Comparison of ENCODE assay signal across 8 mouse cellular contexts in the genomic region with DNA sequence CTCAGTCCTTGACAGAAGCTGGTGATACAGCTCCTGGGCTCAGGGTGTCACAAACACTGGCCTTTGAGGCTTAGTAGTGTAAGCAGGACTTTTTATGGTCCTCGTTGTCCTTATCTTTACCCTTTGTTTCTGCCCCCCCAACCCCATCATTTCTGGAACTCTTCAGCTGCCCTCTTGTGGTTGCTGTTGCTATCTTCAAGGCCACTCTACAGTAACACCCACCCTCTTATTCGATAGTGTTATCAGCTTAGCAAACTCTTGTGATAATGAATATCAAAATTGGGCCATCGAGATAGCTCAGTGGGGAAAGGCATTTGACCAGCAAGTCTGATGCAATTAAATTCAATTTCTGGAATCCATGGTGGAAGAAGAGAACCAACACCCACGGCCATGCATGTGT. TPM values are rescaled to one million over a fixed set of nuclear protein-coding genes. Genes with fewer than 3 reads are reported as not detected.
DNase-seq lines count a peak whose midpoint lies in the region; ATAC-seq and TF ChIP-seq lines count a peak whose summit lies in the region.
"Had no signal": no experiment of that assay in that cellular context is flagged by ENCODE, and none has a peak within 500 bp of the region (broad histone marks: within the 10 kb centered on the region; RNA-seq: fewer than 3 reads in every experiment).

No protein-coding gene starts in this region.

- H3K27ac ChIP-seq in kidney, postnatal 0 days, result peak overlapping the region; percentile 75; the same call in 1 of the 2 replicates
- H3K27ac ChIP-seq in lung, postnatal 0 days (ENCODE audit: low read length), result no peak overlapping the region

- peaks cover 11% of the 10 kb centered on the region; the same call in 1 of the 2 replicates for H3K4me1 ChIP-seq in kidney, postnatal 0 days (replicated peaks; ENCODE audit: insufficient read depth, low read length)
- no peaks in the 10 kb centered on the region for H3K4me1 ChIP-seq in lung, postnatal 0 days (ENCODE audit: insufficient read depth, low read depth, low read length)

- peak; percentile 31 for DNase-seq in kidney, postnatal 0 days (ENCODE audit: low spot score)
- DNase-seq in kidney, adult 9 months, result no peak
- DNase-seq in adipocyte (ENCODE audit: low spot score), result peak; percentile 50
- peak; percentile 45 to 60 for DNase-seq in cerebellum, postnatal 36 days
- peak; percentile 27 for DNase-seq in lung, postnatal 0 days (ENCODE audit: low spot score)
- no peak for DNase-seq in right cerebral cortex, postnatal 14 days
- DNase-seq in spleen, postnatal 36 days (ENCODE audit: low spot score in 2 of 2), result no peak
- DNase-seq: gastrocnemius, postnatal 10 days had no signal

- no peaks in the 10 kb centered on the region for H3K36me3 ChIP-seq in kidney, postnatal 0 days (ENCODE audit: insufficient read depth, low read length)
- no peaks in the 10 kb centered on the region for H3K36me3 ChIP-seq in lung, postnatal 0 days (ENCODE audit: insufficient read depth, low read length)

- 67% methylated on average over 4 of the region's 4 CpGs for WGBS in kidney, postnatal 0 days
- WGBS in lung, postnatal 0 days, result 40% methylated on average over 4 of the region's 4 CpGs

- no peak overlapping the region for H3K9ac ChIP-seq in kidney, postnatal 0 days (ENCODE audit: low read depth, low read length)
- no peak overlapping the region for H3K9ac ChIP-seq in lung, postnatal 0 days (replicated peaks; ENCODE audit: low read depth)

- H3K27me3 ChIP-seq in kidney, postnatal 0 days (ENCODE audit: insufficient read depth, low read length), result no peaks in the 10 kb centered on the region
- H3K27me3 ChIP-seq in lung, postnatal 0 days (replicated peaks; ENCODE audit: insufficient read depth, low read length), result no peaks in the 10 kb centered on the region

- H3K4me3 ChIP-seq in kidney, postnatal 0 days (replicated peaks; ENCODE audit: low read depth, low read length), result no peak overlapping the region
- H3K4me3 ChIP-seq in lung, postnatal 0 days (ENCODE audit: low read depth, low read length), result no peak overlapping the region

- TF ChIP-seq CTCF in kidney, postnatal 0 days (IDR thresholded peaks at IDR 0.05; ENCODE audit: low read depth), result peak; percentile 61
- TF ChIP-seq CTCF in lung, postnatal 0 days (IDR thresholded peaks at IDR 0.05), result peak; percentile 66

- TF ChIP-seq EP300 in lung, postnatal 0 days (IDR thresholded peaks at IDR 0.05), result no peak

- H3K9me3 ChIP-seq in kidney, postnatal 0 days (replicated peaks; ENCODE audit: low read length), result no peaks in the 10 kb centered on the region
- H3K9me3 ChIP-seq in lung, postnatal 0 days (ENCODE audit: low read length), result no peaks in the 10 kb centered on the region

- no peak overlapping the region for H3K4me2 ChIP-seq in kidney, postnatal 0 days (ENCODE audit: low read length)
- no peak overlapping the region for H3K4me2 ChIP-seq in lung, postnatal 0 days (replicated peaks; ENCODE audit: low read depth, low read length)

- ATAC-seq in kidney, postnatal 0 days (replicated peaks; ENCODE audit: low FRiP score, low read depth), result no peak
- ATAC-seq in lung, postnatal 0 days, result no peak

RNA-seq across cellular contexts. Expression of gene Fam178b, which starts 18.5 kb away (rescaled TPM):
- 1.0 and 1.6 TPM in 2 replicates for polyA plus RNA-seq in kidney, postnatal 0 days (2015; fragmentation: Nextera tagmentation; extraction: Ambion mirVana)
- 4.7 and 5.1 TPM in 2 replicates for polyA plus RNA-seq in lung, postnatal 0 days (2015; fragmentation: Nextera tagmentation; extraction: Ambion mirVana)

RNA-seq across cellular contexts. Expression of gene Cox5b, which starts 26.8 kb away (rescaled TPM):
- 1,072 and 1,147 TPM in 2 replicates for polyA plus RNA-seq in kidney, postnatal 0 days (2015; fragmentation: Nextera tagmentation; extraction: Ambion mirVana)
- 408 and 474 TPM in 2 replicates for polyA plus RNA-seq in lung, postnatal 0 days (2015; fragmentation: Nextera tagmentation; extraction: Ambion mirVana)

RNA-seq across cellular contexts. Expression of gene 4933424G06Rik, which starts 45.5 kb away (rescaled TPM):
- polyA plus RNA-seq in kidney, postnatal 0 days (2015; fragmentation: Nextera tagmentation; extraction: Ambion mirVana), result 0.11 TPM in 1 of 2 replicates, not detected in the other
- 0.11 TPM in 1 of 2 replicates, not detected in the other for polyA plus RNA-seq in lung, postnatal 0 days (2015; fragmentation: Nextera tagmentation; extraction: Ambion mirVana)

RNA-seq across cellular contexts. Expression of gene Actr1b, which starts 49.8 kb away (rescaled TPM):
- 77.8 and 92.8 TPM in 2 replicates for polyA plus RNA-seq in kidney, postnatal 0 days (2015; fragmentation: Nextera tagmentation; extraction: Ambion mirVana)
- polyA plus RNA-seq in lung, postnatal 0 days (2015; fragmentation: Nextera tagmentation; extraction: Ambion mirVana), result 68.2 and 75.8 TPM in 2 replicates

Comparison
In these comparisons a context has a peak if more than half of its experiments do, and no peak if none do; other contexts are left out.
1. DNase-seq: peak in kidney, postnatal 0 days (single experiment), adipocyte (single experiment), cerebellum, postnatal 36 days (2 of 2) and lung, postnatal 0 days (single experiment); none in kidney, adult 9 months (single experiment), right cerebral cortex, postnatal 14 days (single experiment) and spleen, postnatal 36 days (0 of 2).